Mouse (Mus musculus) limb, embryonic 13.5 days (tissue): Measurements from ENCODE around the gene Nrcam. TPM values are rescaled to one million over a fixed set of nuclear protein-coding genes. Genes with fewer than 3 reads are reported as not detected.

Experiments
- ATAC-seq: fragments of 200-750 bp; cut with Nextera tagmentation; 2 replicates; pipeline ENCODE4 v1.8.0; 2017; ENCODE audit warnings: low read depth, moderate number of reproducible peaks, moderate TSS enrichment; ENCODE audit not compliant: low FRiP score
- H3K27ac ChIP-seq: fragments of 300-500 bp; sonication (generic); 2 replicates; pipeline ENCODE4 v1.5.1; 2015; ENCODE audit warnings: inconsistent platforms, mild to moderate bottlenecking, moderate library complexity
- H3K27me3 ChIP-seq: fragments of 300-500 bp; sonication (generic); 2 replicates; pipeline ENCODE4 v1.6.1; 2015; ENCODE audit warnings: mild to moderate bottlenecking, inconsistent platforms
- H3K36me3 ChIP-seq: fragments of 300-500 bp; sonication (generic); 2 replicates; pipeline ENCODE4 v1.6.1; 2015; ENCODE audit warnings: inconsistent platforms, mild to moderate bottlenecking, moderate library complexity
- H3K4me1 ChIP-seq: fragments of 300-500 bp; sonication (generic); 2 replicates; pipeline ENCODE4 v1.6.1; 2015; ENCODE audit warnings: inconsistent platforms
- H3K4me2 ChIP-seq: fragments of 300-500 bp; sonication (generic); replicated peaks from 2 replicates; pipeline ENCODE4 v1.6.1; 2015; ENCODE audit warnings: inconsistent platforms, mild to moderate bottlenecking, moderate library complexity
- H3K4me3 ChIP-seq: fragments of 300-500 bp; sonication (generic); 2 replicates; pipeline ENCODE4 v1.5.1; 2015; ENCODE audit warnings: moderate library complexity, mild to moderate bottlenecking, inconsistent platforms
- H3K9ac ChIP-seq: fragments of 300-500 bp; sonication (generic); 2 replicates; pipeline ENCODE4 v1.6.1; 2015; ENCODE audit warnings: mild to moderate bottlenecking, inconsistent platforms
- H3K9me3 ChIP-seq: fragments of 300-500 bp; sonication (generic); 2 replicates; pipeline ENCODE4 v1.6.1; 2016; ENCODE audit warnings: inconsistent platforms
- WGBS: fragments of 180-500 bp; shearing (Covaris S2); methylation state at CpG from one replicate; pipeline ENCODE4 v1.1.7; 2015; 5-methylcytosine and 5-hydroxymethylcytosine counted together
- polyA plus RNA-seq: library from polyadenylated mRNA; unstranded; fragments of >200 nt; fragmentation: Nextera tagmentation; extraction: Ambion mirVana; gene quantifications from 2 replicates; pipeline ENCODE4 v1.2.1, GENCODE M21; 2015

Gene Nrcam
- polyA plus RNA-seq, 1 experiment from 2014 or later, result 3.0 TPM

DNA sequence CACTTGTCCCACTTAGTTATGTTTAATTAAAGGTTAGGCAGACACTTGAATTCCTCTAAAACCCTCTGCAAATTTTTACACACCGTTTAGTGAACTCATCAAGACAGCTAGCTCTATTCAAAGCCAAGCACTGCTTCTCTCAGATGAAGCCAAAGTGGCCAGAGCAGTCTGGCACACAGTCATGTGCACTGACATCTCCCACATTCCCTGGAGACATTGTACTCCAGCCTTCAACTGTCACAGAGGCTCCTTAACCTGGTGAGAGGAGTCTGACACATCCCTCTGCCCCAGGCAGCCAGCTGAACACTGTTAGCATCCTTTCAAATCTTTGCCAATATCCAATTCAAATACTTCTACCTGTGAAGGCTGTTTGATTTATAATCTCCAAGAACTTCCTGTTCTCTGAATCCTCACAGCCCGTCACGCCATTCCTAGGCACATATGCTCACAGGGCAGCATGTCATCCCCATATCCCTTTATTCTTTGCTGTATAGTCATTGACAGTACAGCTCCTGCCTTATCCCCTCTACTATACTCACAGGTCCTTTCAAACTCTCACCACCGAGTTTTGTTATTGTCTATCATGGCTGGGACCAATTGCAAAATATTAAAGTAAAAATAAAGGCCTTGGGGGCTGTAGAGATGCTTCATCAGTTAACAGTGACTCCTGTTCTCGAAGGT lies 173.3 kb downstream of the Nrcam start:
- H3K27me3 ChIP-seq, result no peaks in the 10 kb centered on the region
- WGBS, result 73% methylated on average over 5 of the region's 5 CpGs
- no peaks in the 10 kb centered on the region for H3K36me3 ChIP-seq
- no peak overlapping the region for H3K4me2 ChIP-seq
- H3K4me1 ChIP-seq, result no peaks in the 10 kb centered on the region
- no peaks in the 10 kb centered on the region for H3K9me3 ChIP-seq
- no peak for ATAC-seq
- no peak overlapping the region for H3K9ac ChIP-seq
- no peak overlapping the region for H3K27ac ChIP-seq
- no peak overlapping the region for H3K4me3 ChIP-seq

GRCm38 (mm10) chr12:44503737-44504136 lies 175.1 kb downstream of the Nrcam start:
- 84% methylated on average over 4 of the region's 4 CpGs for WGBS
- no peaks in the 10 kb centered on the region for H3K36me3 ChIP-seq
- H3K4me3 ChIP-seq, result no peak overlapping the region
- H3K4me2 ChIP-seq, result no peak overlapping the region
- no peak for ATAC-seq
- H3K27me3 ChIP-seq, result no peaks in the 10 kb centered on the region
- no peaks in the 10 kb centered on the region for H3K4me1 ChIP-seq
- H3K27ac ChIP-seq, result no peak overlapping the region
- no peaks in the 10 kb centered on the region for H3K9me3 ChIP-seq
- no peak overlapping the region for H3K9ac ChIP-seq

DNA sequence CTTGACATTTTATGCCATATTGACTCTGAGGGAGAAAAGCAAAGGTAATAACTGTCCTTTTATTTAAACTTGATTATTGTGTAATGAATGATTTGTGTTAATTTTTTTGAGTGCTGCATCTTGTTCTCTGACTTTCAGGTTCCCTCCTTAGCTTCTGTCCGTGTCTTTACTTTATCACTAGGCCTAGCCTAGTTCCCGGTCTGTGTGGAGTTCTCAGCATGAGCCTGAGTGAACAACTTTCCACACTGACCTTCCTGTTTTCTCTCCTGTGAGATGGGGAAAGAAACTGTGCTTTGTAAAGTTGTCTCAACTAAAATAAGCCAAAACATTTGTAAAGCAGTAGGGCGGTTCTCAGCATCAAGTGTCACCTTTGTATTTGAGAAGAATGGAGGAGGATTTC lies 179.9 kb downstream of the Nrcam start:
- no peak for ATAC-seq
- H3K4me2 ChIP-seq, result no peak overlapping the region
- H3K4me3 ChIP-seq, result no peak overlapping the region
- WGBS, result 81% methylated on average over 3 of the region's 3 CpGs
- no peaks in the 10 kb centered on the region for H3K27me3 ChIP-seq
- no peak overlapping the region for H3K27ac ChIP-seq
- H3K36me3 ChIP-seq, result no peaks in the 10 kb centered on the region
- H3K4me1 ChIP-seq, result no peaks in the 10 kb centered on the region
- H3K9me3 ChIP-seq, result no peaks in the 10 kb centered on the region
- H3K9ac ChIP-seq, result no peak overlapping the region

DNA sequence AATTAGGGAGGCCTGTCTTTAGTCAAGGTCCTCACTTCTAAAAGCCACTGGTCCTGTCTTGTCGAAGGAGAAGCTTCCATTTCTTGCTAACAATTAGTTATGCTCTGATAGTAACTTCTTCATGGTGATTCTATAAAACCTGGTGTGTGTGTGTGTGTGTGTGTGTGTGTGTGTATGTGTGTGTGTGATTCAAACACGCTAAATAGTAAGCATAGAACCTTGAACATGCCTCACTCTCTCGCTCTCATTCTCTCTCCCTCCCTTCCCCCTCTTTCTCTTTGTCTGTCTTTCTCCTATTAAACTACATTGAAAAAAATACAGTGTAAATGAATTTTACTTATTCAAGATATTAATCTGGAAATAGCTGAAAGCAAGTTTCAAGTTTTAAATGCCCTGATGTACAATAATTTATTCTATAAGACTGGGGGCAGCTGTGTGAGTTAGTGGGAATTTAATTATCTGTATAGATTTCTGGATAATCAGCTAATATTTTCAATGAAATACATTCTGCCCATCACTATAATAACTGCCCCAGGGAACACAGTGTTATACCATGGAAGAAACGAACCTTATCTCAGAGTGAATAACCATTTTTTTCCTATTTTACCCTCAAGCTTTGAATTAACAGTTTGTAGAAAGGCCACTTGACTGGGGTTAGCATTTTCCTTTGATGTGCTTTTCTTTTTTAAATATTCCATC lies 180.9 kb downstream of the Nrcam start:
- H3K4me2 ChIP-seq, result no peak overlapping the region
- no peak for ATAC-seq
- H3K27me3 ChIP-seq, result no peaks in the 10 kb centered on the region
- H3K27ac ChIP-seq, result no peak overlapping the region
- no peaks in the 10 kb centered on the region for H3K36me3 ChIP-seq
- H3K4me3 ChIP-seq, result no peak overlapping the region
- WGBS, result 66% methylated on average over 4 of the region's 4 CpGs
- H3K4me1 ChIP-seq, result no peaks in the 10 kb centered on the region
- no peaks in the 10 kb centered on the region for H3K9me3 ChIP-seq
- no peak overlapping the region for H3K9ac ChIP-seq

- 67% methylated on average over 4 of the region's 4 CpGs for whole genome bisulfite sequencing
- H3K9me3 ChIP-seq, result no peaks in the 10 kb centered on the region
- H3K4me1 ChIP-seq, result no peaks in the 10 kb centered on the region
- H3K27ac ChIP-seq, result no peak overlapping the region
- no peaks in the 10 kb centered on the region for H3K27me3 ChIP-seq
- H3K36me3 ChIP-seq, result no peaks in the 10 kb centered on the region
- no peak overlapping the region for H3K9ac ChIP-seq
- ATAC-seq, result no peak
- H3K4me2 ChIP-seq, result no peak overlapping the region
- H3K4me3 ChIP-seq, result no peak overlapping the region
These were observed 186.4 kb downstream of the Nrcam start for GRCm38 (mm10) chr12:44515066-44515465.

DNA sequence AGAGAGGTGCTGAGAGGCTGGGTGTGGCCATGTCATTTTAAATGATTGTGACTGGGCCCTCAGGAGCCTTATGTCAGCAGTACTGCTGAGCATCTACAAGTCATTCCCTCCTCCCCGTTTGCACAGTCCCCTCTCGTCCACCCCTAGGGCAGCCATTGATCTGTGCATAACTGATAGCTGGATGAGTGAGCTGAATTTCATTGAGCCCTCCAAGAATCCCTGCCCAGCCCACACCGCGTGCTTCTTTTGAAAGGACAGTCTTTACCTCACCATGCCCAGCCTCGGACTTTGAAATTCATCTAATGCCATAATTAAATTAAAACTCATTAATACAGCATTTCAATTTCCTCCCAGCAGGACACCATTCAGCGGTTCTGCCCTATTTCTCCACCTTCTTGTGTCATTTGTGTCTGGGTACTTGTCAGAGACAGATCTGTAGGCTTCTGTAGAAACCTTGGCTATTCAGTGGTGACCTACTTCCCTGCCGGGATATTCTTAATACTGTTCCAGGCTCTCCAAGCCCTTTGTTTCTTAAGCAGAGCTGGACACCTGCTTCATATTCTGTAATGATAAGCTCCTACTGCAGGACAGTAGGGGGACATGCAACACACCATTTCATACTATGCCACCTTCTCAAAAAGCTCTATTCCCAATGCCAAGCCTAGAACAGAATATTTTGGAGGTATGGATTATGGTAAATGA lies 190.9 kb downstream of the Nrcam start:
- 71% methylated on average over 7 of the region's 7 CpGs for WGBS
- ATAC-seq, result no peak
- Histone ChIP-seq H3K4me2 (no peak overlapping the region), H3K4me1 (no peaks in the 10 kb centered on the region), H3K27ac (no peak overlapping the region), H3K4me3 (no peak overlapping the region), H3K36me3 (no peaks in the 10 kb centered on the region), H3K9me3 (no peaks in the 10 kb centered on the region), H3K27me3 (no peaks in the 10 kb centered on the region), H3K9ac (no peak overlapping the region)

- no peaks in the 10 kb centered on the region for H3K9me3 ChIP-seq
- no peaks in the 10 kb centered on the region for H3K4me1 ChIP-seq
- no peaks in the 10 kb centered on the region for H3K27me3 ChIP-seq
- no peak overlapping the region for H3K27ac ChIP-seq
- H3K4me2 ChIP-seq, result no peak overlapping the region
- no peak overlapping the region for H3K4me3 ChIP-seq
- no peak for ATAC-seq
- 78% methylated on average over 3 of the region's 3 CpGs for WGBS
- no peak overlapping the region for H3K9ac ChIP-seq
- no peaks in the 10 kb centered on the region for H3K36me3 ChIP-seq
These were observed 192.8 kb downstream of the Nrcam start for GRCm38 (mm10) chr12:44521496-44521895.

GRCm38 (mm10) chr12:44524621-44525565 lies 196.2 kb downstream of the Nrcam start:
- Histone ChIP-seq H3K4me1 (no peaks in the 10 kb centered on the region), H3K36me3 (no peaks in the 10 kb centered on the region), H3K9ac (no peak overlapping the region), H3K4me2 (no peak overlapping the region), H3K4me3 (no peak overlapping the region), H3K27ac (no peak overlapping the region), H3K9me3 (no peaks in the 10 kb centered on the region), H3K27me3 (no peaks in the 10 kb centered on the region)
- 73% methylated on average over 8 of the region's 8 CpGs for WGBS
- no peak for ATAC-seq

DNA sequence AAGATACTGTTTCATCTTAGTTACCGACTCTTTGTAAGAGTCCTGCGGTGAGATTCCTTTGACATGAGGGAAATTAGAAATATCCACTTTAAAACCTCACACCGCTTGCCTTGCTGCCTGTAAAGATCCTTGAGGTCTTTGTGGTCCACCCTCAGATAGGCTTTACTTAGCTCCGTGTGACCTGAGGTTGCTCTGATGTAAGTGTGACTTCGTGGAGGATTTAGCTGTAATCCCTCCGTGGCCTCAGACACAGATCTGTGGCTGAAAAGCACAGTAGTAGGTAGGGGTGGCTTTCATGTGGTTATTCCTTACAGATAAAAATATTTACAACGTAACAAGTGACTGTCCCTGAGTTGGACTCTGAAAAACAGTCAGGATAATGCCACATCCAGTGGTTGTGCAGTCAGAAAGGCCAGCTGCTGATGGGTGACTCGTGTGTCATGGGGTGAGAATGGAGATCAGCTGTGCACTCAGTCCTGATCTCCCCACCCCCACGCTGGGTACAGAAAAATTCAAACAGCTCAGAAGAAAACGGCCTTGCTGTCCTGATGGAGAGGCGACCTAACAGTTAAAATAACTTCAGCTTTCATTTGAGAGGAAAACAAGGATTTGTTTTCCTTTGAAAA lies 199.8 kb downstream of the Nrcam start:
- no peaks in the 10 kb centered on the region for H3K36me3 ChIP-seq
- no peak for ATAC-seq
- no peaks in the 10 kb centered on the region for H3K27me3 ChIP-seq

DNA sequence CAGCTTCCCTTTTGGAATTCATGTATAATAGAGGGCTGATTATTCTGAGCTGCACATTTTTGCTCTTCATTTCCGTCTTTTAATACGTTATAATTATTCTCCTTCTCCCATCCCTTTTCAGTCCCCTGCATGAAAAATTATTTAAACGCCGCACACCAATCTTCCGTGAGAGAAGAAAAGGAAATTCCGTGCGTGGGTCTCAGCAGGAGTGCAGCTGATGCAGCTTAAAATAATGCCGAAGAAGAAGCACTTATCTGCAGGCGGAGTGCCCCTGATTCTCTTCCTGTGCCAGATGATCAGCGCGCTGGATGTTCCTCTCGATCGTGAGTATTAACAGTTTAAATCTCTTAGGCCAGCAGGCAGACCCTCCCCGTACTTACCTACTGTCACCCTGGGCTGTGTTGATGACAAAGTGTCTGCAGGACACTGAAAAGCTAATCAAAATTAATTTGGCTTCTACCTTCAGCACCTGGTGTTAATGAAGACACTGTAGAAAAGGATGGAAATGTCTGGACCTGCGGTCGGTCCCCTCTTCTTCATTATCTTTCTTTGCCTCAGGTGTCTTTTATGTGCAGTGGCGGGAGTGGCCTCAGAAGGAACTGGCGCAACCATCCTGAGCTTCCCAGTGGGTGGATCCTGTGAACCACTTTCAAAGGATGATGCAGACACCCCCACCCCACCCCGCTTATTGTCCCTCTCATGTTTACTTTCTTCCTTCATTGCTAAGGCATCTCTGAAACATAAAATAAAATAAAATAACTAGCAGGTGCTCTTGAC lies 203.8 kb downstream of the Nrcam start:
- H3K36me3 ChIP-seq, result no peaks in the 10 kb centered on the region
- WGBS, result 76% methylated on average over 19 of the region's 19 CpGs

More for the DNA sequence above, 199.8 kb downstream of the Nrcam start:
- no peak overlapping the region for H3K4me2 ChIP-seq
- no peak overlapping the region for H3K9ac ChIP-seq
- no peak overlapping the region for H3K27ac ChIP-seq
- no peaks in the 10 kb centered on the region for H3K4me1 ChIP-seq
- no peaks in the 10 kb centered on the region for H3K9me3 ChIP-seq
- no peak overlapping the region for H3K4me3 ChIP-seq
- WGBS, result 33% methylated on average over 11 of the region's 11 CpGs

DNA sequence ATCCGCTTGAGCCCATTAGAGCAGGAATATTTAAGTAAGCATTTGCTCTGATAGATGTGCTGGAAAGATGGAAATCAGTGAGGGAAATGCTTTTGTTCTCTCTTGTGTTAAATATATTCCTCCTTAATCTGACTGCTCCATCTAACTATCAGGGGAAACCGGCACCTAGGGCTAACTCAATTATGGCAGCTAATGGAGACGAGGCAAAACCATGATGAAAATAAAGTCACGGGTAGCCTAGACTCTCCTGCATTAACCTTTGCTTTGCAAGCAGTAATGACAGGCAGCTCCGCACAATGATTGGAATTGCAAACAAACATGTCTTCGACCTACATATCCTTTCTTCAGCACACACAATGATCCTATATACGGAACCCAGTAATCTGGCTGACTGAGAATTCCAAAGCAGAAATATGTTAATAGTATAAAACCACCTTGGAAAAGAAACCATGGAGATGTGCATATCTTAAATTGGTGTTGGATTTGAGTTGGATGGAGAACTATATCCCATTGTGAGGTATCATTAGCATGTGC lies 205.5 kb downstream of the Nrcam start:
- no peak overlapping the region for H3K9ac ChIP-seq
- H3K4me2 ChIP-seq, result no peak overlapping the region
- no peaks in the 10 kb centered on the region for H3K4me1 ChIP-seq
- H3K27ac ChIP-seq, result no peak overlapping the region
- no peaks in the 10 kb centered on the region for H3K27me3 ChIP-seq
- H3K36me3 ChIP-seq, result no peaks in the 10 kb centered on the region
- WGBS, result 87% methylated on average over 7 of the region's 7 CpGs
- no peak for ATAC-seq
- H3K4me3 ChIP-seq, result no peak overlapping the region
- H3K9me3 ChIP-seq, result no peaks in the 10 kb centered on the region

More for the DNA sequence above, 203.8 kb downstream of the Nrcam start:
- Histone ChIP-seq H3K27me3 (no peaks in the 10 kb centered on the region), H3K4me2 (no peak overlapping the region), H3K4me3 (no peak overlapping the region), H3K9ac (no peak overlapping the region), H3K27ac (no peak overlapping the region), H3K9me3 (no peaks in the 10 kb centered on the region), H3K4me1 (no peaks in the 10 kb centered on the region)
- ATAC-seq, result no peak
